Mouse (Mus musculus) forebrain, embryonic 16.5 days (tissue): ENCODE measurements around the gene C87436. TPM values are rescaled to one million over a fixed set of nuclear protein-coding genes. Genes with fewer than 3 reads are reported as not detected.

ENCODE experiments used
- ATAC-seq: fragments of 200-750 bp; cut with Nextera tagmentation; 2 replicates; pipeline ENCODE4 v1.8.0; 2017; ENCODE audit warnings: mild to moderate bottlenecking, moderate library complexity
- H3K27ac ChIP-seq: fragments of 300-500 bp; sonication (generic); 2 replicates; pipeline ENCODE4 v1.5.1; 2014; ENCODE audit warnings: low read length, control low read depth
- H3K27me3 ChIP-seq: fragments of 300-500 bp; sonication (generic); replicated peaks from 2 replicates; pipeline ENCODE4 v1.6.1; 2014; ENCODE audit warnings: low read length; ENCODE audit not compliant: control insufficient read depth, insufficient read depth
- H3K36me3 ChIP-seq: fragments of 300-500 bp; sonication (generic); 2 replicates; pipeline ENCODE4 v1.6.1; 2014; ENCODE audit not compliant: control insufficient read depth, insufficient read depth
- H3K4me1 ChIP-seq: fragments of 300-500 bp; sonication (generic); replicated peaks from 2 replicates; pipeline ENCODE4 v1.6.1; 2014; ENCODE audit warnings: low read length; ENCODE audit not compliant: control insufficient read depth, insufficient read depth
- H3K4me2 ChIP-seq: fragments of 300-500 bp; sonication (generic); 2 replicates; pipeline ENCODE4 v1.6.1; 2014; ENCODE audit warnings: mild to moderate bottlenecking, low read length, control low read depth
- H3K4me3 ChIP-seq: fragments of 300-500 bp; sonication (generic); replicated peaks from 2 replicates; pipeline ENCODE4 v1.5.1; 2014; ENCODE audit warnings: mild to moderate bottlenecking, low read length, control low read depth
- H3K9ac ChIP-seq: fragments of 300-500 bp; sonication (generic); replicated peaks from 2 replicates; pipeline ENCODE4 v1.6.1; 2014; ENCODE audit warnings: low read depth, low read length, control low read depth
- H3K9me3 ChIP-seq: fragments of 300-500 bp; sonication (generic); 2 replicates; pipeline ENCODE4 v1.6.1; 2016; ENCODE audit warnings: low read length; ENCODE audit not compliant: control insufficient read depth
- WGBS: fragments of 180-500 bp; shearing (Covaris S2); extraction: QIAGEN DNeasy Blood & Tissue Kit; methylation state at CpG from one replicate; pipeline ENCODE4 v1.1.7; 2014; 5-methylcytosine and 5-hydroxymethylcytosine counted together
- polyA plus RNA-seq: library from polyadenylated mRNA; unstranded; fragments of >200 nt; fragmentation: Nextera tagmentation; extraction: Ambion mirVana; gene quantifications from 2 replicates; pipeline ENCODE4 v1.2.1, GENCODE M21; 2015

C87436 gene
- polyA plus RNA-seq = 34.2 and 36.0 TPM in 2 replicates

DNA sequence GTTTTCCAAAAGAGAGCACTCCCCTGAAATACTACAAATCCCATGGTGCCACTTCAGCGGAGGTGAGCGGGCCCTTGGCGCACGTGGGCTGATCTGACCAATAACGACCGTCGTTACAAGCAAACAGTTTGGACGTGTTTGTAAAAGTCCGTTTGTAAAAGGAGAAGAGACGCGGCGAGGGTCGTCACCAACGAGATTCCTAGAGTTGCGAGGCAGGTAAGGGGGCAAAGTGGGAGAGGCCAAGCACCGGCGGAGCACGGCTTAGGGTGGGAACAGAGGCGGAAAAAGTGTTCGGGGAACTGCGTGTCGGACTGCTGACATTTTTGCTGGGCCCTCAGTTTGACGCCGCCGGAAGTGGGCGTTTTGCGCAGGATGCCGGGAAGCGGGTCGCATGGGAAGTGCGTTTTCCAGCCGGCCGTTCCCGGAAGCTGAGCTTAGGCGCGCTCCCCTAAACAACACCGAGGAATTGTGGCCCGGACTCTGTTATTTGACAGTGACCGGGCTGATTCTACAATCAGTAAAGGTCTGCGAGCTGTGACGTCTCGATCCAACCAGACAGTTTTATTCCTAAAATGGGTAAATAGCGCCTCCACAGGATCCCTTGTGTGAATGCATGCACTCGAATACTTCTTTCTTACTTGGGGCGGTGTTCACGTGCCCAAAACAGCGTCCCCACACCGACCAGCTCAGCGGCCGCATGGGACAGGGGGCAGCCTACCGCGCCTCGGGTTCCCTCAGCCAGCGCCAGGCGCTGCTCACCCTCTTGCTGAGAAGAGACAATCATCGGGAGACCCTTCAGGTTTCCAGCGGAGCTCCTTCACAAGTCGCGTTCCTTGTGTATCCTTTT lies at the start of gene C87436:
Gene C87436 (plus strand): TSS at position 103 of the 847 bp plus-strand sequence.
- peaks cover 13% of the 10 kb centered on the region for H3K36me3 ChIP-seq
- peak within 1 kb of the TSS; percentile 70 for H3K4me3 ChIP-seq
- peak; percentile 96 for ATAC-seq
- WGBS = 0% methylated on average over 59 of the region's 59 CpGs
- H3K4me1 ChIP-seq = peaks cover 13% of the 10 kb centered on the region
- H3K4me2 ChIP-seq = peak within 1 kb of the TSS; percentile 84
- no peaks in the 10 kb centered on the region for H3K27me3 ChIP-seq
- peak within 1 kb of the TSS; percentile 92 for H3K27ac ChIP-seq
- peak within 1 kb of the TSS; percentile 86 for H3K9ac ChIP-seq
- H3K9me3 ChIP-seq = no peaks in the 10 kb centered on the region

DNA sequence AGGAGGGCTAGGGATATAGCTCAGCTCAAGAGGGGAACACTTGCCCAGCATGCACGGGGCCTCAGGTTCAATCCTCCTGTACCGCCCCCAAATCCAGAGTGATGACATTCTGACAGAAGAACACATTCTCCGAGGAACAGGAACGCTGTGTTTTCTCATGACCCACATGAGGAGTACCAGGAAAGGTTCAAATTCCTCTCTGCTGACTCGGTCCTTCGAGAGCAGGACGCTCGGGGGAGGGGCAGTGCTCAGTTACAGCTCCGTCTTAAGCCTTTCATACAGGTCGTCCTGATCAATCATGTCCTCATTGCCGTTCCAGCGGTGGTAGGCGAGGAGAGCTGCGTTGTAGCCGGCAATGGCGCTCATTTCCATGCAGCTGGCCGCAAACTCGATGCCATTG lies 49.7 kb upstream of the C87436 start:
- 88% methylated on average over 18 of the region's 18 CpGs for WGBS
- H3K4me2 ChIP-seq = no peak overlapping the region
- H3K4me3 ChIP-seq = no peak overlapping the region
- no peak overlapping the region for H3K27ac ChIP-seq
- no peak for ATAC-seq
- no peaks in the 10 kb centered on the region for H3K9me3 ChIP-seq
- H3K27me3 ChIP-seq = no peaks in the 10 kb centered on the region
- no peak overlapping the region for H3K9ac ChIP-seq
- H3K36me3 ChIP-seq = peaks cover 55% of the 10 kb centered on the region
- no peaks in the 10 kb centered on the region for H3K4me1 ChIP-seq

DNA sequence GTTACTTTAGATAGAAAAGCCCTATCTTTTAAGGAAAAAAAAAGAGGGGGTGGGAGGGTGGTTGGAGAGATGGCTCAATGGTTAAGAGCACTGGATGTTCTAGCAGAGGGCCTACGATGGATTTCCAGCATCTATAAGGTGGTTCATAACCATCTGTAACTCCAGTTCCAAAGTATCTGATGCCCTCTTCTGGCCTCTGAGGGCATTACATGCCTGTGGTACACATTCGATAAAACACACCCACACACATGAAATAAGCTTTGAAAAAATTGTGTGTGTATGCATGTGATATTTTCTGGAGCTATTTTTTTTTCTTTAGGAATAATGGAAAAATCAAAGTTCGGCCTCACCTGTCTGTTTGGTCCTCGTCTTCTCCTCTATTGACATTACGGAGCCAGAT lies 46.8 kb upstream of the C87436 start:
- peaks cover 47% of the 10 kb centered on the region for H3K36me3 ChIP-seq
- ATAC-seq = no peak
- H3K27me3 ChIP-seq = no peaks in the 10 kb centered on the region
- H3K4me2 ChIP-seq = no peak overlapping the region
- H3K4me3 ChIP-seq = no peak overlapping the region
- H3K9ac ChIP-seq = no peak overlapping the region
- 92% methylated on average over 5 of the region's 5 CpGs for WGBS
- H3K9me3 ChIP-seq = no peaks in the 10 kb centered on the region
- no peak overlapping the region for H3K27ac ChIP-seq
- H3K4me1 ChIP-seq = peaks cover 18% of the 10 kb centered on the region

DNA sequence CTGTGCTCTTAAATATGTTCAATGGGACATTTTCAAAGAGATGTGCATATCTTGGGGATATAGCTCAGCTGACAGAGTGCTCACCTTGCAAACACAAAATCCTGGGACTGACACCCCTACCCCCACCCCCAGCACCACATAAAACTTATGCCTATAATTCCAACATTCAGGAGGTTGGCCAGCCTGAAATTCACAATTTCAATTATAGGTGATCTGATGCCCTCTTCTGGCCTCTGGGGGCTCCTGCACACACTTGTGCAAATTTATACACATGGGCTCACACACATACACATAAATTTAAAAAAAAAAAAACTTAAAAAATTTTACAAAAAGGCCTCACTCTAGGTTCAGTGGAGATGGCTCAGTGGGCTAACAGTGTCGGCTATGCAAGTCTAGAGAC lies 45.0 kb upstream of the C87436 start:
- peaks cover 24% of the 10 kb centered on the region for H3K4me1 ChIP-seq
- no peaks in the 10 kb centered on the region for H3K27me3 ChIP-seq
- no peaks in the 10 kb centered on the region for H3K9me3 ChIP-seq
- H3K36me3 ChIP-seq = peaks cover 36% of the 10 kb centered on the region
- H3K4me3 ChIP-seq = no peak overlapping the region
- H3K4me2 ChIP-seq = no peak overlapping the region
- 89% methylated on average over 1 of the region's 1 CpGs for WGBS
- no peak for ATAC-seq
- H3K9ac ChIP-seq = no peak overlapping the region
- no peak overlapping the region for H3K27ac ChIP-seq

DNA sequence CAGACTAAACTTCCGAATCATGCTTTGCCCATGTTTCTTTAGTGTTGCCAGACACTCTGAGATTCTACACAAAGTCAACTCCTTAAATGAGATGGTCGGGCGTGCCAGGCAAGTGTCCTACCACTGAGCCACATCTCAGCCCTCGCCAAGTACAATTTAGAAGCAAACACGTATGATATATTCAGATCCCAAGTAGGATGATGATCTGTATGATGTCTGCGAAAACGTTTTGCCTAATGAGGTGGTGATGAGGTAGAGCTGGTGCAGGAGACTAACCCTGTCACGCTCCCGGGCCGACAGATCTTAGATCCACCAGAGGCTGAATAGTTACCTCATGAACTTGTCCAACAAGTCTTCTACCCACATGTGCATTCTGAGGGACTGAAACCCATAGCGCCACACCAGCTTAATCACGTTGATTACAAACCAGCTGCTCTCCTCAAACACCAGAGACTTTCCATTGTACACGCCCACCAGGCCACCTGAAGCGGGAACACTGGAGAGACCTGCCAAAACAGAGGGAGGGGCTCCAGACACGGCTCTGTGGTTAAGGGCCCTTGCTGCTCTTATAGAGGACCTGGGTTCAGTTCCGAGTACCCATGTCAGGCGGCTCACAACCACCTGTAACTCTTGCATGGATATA lies 44.0 kb upstream of the C87436 start:
- WGBS = 90% methylated on average over 17 of the region's 17 CpGs
- Histone ChIP-seq H3K4me1 (peaks cover 24% of the 10 kb centered on the region), H3K27ac (no peak overlapping the region), H3K9me3 (no peaks in the 10 kb centered on the region), H3K9ac (no peak overlapping the region), H3K4me2 (no peak overlapping the region), H3K27me3 (no peaks in the 10 kb centered on the region), H3K4me3 (no peak overlapping the region), H3K36me3 (peaks cover 26% of the 10 kb centered on the region)
- no peak for ATAC-seq

DNA sequence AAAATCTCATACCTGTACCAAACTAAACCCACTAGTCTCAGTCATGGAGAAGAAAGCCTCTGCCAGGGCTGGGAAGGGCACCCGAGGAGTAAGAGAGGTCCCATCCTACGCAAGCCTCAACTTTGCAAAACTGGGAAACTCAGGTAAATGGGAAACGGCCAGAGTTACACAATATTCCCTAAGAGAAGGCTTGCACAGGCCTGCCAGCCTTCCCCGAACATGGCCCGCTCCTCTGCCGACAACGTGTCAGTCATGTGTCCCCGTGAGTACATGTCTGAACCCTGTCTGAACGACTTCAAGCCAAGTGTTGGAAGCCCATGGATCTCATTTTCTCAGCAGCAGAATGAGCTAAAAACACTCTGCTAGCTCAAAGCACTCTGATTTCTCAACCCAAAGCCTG lies 43.2 kb upstream of the C87436 start:
- peak overlapping the region; percentile 64 for H3K4me2 ChIP-seq
- 81% methylated on average over 9 of the region's 9 CpGs for WGBS
- no peak for ATAC-seq
- peaks cover 19% of the 10 kb centered on the region for H3K36me3 ChIP-seq
- peaks cover 24% of the 10 kb centered on the region for H3K4me1 ChIP-seq
- no peaks in the 10 kb centered on the region for H3K27me3 ChIP-seq
- H3K27ac ChIP-seq = no peak overlapping the region
- no peak overlapping the region for H3K9ac ChIP-seq
- peak overlapping the region; percentile 92 for H3K4me3 ChIP-seq
- H3K9me3 ChIP-seq = no peaks in the 10 kb centered on the region

DNA sequence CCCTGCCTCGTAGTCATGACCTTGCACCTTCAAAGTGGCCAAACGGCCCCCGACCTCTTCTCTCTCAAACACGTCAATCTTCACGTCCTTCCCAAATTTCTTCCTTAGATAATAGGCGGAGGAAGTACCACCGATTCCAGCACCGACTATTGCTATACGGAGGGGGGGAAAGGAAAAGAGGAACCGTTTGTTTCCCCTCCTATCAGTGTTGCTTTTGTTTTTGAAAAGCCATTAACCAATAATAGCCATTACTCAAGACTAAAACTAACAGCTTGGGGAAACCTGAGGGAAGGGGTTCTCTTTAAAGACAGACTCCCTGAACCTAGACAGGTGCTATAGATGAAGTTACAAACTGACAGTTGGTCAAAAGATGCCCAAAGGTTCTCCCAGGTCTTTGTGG lies 42.2 kb upstream of the C87436 start:
- Histone ChIP-seq H3K27me3 (no peaks in the 10 kb centered on the region), H3K36me3 (peaks cover 12% of the 10 kb centered on the region), H3K4me3 (peak overlapping the region; percentile 92), H3K27ac (peak overlapping the region; percentile 91), H3K4me1 (peaks cover 28% of the 10 kb centered on the region), H3K9ac (peak overlapping the region; percentile 99), H3K4me2 (peak overlapping the region; percentile 64), H3K9me3 (no peaks in the 10 kb centered on the region)
- WGBS = 18% methylated on average over 10 of the region's 10 CpGs
- ATAC-seq = no peak

DNA sequence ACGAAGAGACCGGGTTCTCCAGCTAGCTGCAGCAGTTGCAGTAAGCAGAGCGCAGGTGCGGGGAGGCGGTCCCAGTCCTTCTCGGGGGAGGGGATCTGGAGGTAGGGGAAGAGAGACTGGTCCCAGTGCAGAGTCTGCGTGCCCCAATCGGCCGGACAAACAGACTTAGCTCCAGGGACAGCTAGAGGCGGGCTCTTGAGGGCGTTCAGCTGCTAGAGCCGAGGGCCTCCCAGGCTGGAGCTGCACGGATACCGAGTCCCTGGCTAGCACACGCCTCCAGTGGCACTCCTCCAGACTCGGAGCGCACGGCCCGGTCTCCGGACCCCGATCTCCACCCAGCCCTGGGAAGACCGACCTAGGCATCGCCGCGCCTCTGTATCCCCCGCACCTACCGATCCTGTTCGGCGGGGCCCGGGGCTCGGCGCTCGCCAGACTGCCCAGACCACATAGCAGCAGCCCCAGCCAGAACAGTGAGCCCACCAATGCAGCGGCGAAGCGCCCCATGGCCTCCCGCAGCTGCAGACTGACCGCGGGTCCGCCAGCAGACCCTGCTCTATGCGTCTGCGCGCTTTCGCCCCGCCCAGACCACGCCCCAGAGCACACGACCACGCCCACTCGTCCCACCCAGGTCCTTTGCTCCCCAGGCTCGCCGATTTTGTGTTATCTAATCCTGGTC lies 41.5 kb upstream of the C87436 start, which contains the start of gene Pcyox1:
Gene Pcyox1 (minus strand): TSS at position 574 of the 676 bp plus-strand sequence.
- H3K27me3 ChIP-seq = no peaks in the 10 kb centered on the region

More for the DNA sequence above, 41.5 kb upstream of the C87436 start, which contains the start of gene Pcyox1:
- H3K9ac ChIP-seq = peak within 1 kb of the TSS; percentile 99
- H3K36me3 ChIP-seq = peaks cover 4% of the 10 kb centered on the region
- H3K4me2 ChIP-seq = peak within 1 kb of the TSS; percentile 64
- H3K4me3 ChIP-seq = peak within 1 kb of the TSS; percentile 92
- peaks cover 29% of the 10 kb centered on the region for H3K4me1 ChIP-seq
- no peaks in the 10 kb centered on the region for H3K9me3 ChIP-seq
- WGBS = 0% methylated on average over 51 of the region's 51 CpGs
- peak within 1 kb of the TSS; percentile 91 for H3K27ac ChIP-seq
- ATAC-seq = peak; percentile 96
